Mouse (Mus musculus): ENCODE results near the gene Tkfc.

The Tkfc gene

DNA sequence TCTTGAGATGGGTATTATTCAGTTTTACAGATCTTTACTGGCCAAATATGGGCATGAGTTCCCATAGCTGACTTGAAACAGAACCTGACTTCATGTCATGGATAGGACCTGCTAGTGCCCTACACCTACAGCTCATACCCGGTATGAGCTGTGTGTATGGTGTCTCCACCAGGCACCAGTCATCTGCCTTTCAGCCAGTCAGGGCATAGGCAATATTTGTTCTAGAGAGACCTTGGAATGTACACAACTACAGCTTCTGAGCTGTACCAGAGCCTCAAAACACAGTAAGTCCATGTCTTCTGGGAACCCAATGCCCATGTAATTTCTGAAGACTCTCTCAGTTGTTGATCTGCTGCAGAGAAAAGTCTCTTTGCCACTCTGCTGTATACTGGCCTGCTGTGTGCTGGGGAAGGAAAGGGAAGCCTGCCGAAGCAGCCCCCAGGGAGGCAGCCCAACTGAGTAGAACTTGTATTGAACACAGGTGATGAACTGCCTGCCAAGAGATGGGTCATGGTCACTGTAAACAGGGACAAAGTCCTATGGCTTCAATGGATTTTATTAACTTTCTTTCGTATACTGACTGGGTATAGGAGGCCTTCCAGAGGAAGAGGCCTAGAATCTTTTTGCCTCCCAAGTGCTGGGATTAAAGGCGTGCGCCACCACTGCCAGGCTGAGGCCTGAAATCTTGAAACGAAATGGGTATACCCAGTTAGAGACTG, 13.6 kb downstream of the Tkfc start:
- peaks cover 9% of the 10 kb centered on the region for H3K4me1 ChIP-seq (replicated peaks; ENCODE audit: low read depth, low read length)
- H3K27me3 ChIP-seq (ENCODE audit: insufficient read depth, low read length) = no peaks in the 10 kb centered on the region
- TF ChIP-seq CTCF (conservative IDR thresholded peaks at IDR 0.05; ENCODE audit: low read length) = no peak

DNA sequence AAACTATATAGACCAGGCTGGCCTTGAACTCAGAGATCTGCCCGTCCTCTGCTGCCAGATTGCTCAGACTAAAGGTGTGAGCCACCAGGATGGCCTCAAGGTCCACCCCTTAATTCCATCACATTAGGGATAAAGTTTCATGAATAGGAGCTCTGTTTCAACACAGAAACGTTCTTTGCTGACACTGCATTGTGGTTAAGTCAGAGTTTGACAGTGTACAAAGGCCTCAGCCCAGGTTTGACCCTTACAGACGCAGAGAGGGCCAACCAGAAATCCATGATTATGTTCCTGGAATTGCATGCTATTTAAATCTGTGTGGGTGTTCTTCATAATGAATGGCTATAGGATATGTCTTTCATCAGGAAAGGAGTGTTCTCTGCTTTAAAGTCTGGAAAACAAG, 15.2 kb downstream of the Tkfc start:
- Histone ChIP-seq H3K9me3 (ENCODE audit: low read length) (no peaks in the 10 kb centered on the region), H3K4me1 (replicated peaks; ENCODE audit: low read depth, low read length) (peaks cover 9% of the 10 kb centered on the region), H3K27me3 (ENCODE audit: insufficient read depth, low read length) (no peaks in the 10 kb centered on the region), H3K36me3 (ENCODE audit: insufficient read depth, low read length) (peaks cover 66% of the 10 kb centered on the region), H3K4me3 (replicated peaks; ENCODE audit: low read length) (no peak overlapping the region)
- TF ChIP-seq CTCF (conservative IDR thresholded peaks at IDR 0.05; ENCODE audit: low read length) (no peak), NANOG (IDR thresholded peaks at IDR 0.05; ENCODE audit: borderline replicate concordance, low read length) (no peak), POU5F1 (IDR thresholded peaks at IDR 0.05; ENCODE audit: borderline replicate concordance, low read length) (no peak)

More for the DNA sequence above, 13.6 kb downstream of the Tkfc start:
- H3K36me3 ChIP-seq (ENCODE audit: insufficient read depth, low read length) = peaks cover 81% of the 10 kb centered on the region
- no peaks in the 10 kb centered on the region for H3K9me3 ChIP-seq (ENCODE audit: low read length)
- H3K4me3 ChIP-seq (replicated peaks; ENCODE audit: low read length) = no peak overlapping the region

DNA sequence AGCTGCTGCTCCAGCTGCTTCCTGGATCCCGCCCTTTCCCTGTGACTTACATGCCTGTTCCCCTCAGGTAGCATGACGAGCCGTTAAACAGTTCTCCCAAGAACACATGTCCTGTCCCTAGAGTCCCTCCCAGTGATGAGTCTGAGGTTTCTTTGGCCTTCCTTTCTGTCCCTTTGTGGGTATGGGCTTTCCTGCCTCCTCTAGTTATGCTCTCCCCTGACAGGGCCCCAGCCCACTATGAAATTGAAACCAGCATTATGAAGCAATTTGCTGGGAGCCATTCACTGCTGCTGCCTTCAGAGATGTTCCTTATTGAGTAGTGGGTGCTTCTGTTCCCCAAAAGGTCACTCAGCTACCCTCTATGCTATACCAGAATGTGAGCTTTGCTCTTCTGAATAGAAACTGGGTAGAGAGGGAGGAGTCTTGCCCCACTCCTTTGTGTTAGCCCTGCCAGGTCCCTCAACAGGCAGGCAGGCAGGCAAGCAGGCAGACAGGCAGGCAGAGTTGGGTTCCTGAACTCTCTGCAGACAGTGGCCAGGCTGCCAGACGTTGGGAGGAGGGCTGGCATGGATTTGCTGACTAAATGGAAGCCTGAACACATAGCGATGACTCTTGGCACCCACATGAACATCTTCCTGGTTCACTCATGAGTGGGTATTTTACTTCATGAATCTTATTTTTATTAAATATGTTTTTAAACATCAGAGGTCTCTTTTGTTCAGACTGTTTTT, 16.2 kb downstream of the Tkfc start:
- TF ChIP-seq CTCF (conservative IDR thresholded peaks at IDR 0.05; ENCODE audit: low read length) = no peak
- TF ChIP-seq POU5F1 (IDR thresholded peaks at IDR 0.05; ENCODE audit: borderline replicate concordance, low read length) = no peak
- no peak for TF ChIP-seq NANOG (IDR thresholded peaks at IDR 0.05; ENCODE audit: borderline replicate concordance, low read length)
- no peak overlapping the region for H3K4me3 ChIP-seq (replicated peaks; ENCODE audit: low read length)
- H3K9me3 ChIP-seq (ENCODE audit: low read length) = no peaks in the 10 kb centered on the region
- H3K27me3 ChIP-seq (ENCODE audit: insufficient read depth, low read length) = no peaks in the 10 kb centered on the region
- H3K36me3 ChIP-seq (ENCODE audit: insufficient read depth, low read length) = peaks cover 56% of the 10 kb centered on the region
- peaks cover 9% of the 10 kb centered on the region for H3K4me1 ChIP-seq (replicated peaks; ENCODE audit: low read depth, low read length)

DNA sequence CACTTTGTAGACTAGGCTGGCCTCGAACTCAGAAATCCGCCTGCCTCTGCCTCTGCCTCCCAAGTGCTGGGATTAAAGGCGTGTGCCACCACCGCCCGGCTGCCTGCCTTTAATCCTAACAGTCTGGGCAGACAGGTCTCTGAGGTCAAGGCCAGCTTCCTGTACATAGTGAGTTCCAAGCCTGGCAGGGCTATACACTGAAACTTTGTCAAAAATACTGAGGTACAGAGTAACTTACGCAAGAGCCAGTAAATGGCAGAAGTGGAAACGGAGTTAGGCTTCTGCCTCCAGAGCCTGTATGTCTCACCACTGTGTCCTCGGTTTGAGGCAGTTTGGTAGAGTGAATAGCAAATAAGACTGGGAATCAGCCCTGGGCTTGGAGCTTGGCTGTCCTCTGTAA, 18.2 kb downstream of the Tkfc start:
- TF ChIP-seq NANOG (IDR thresholded peaks at IDR 0.05; ENCODE audit: borderline replicate concordance, low read length) (no peak), POU5F1 (IDR thresholded peaks at IDR 0.05; ENCODE audit: borderline replicate concordance, low read length) (no peak), CTCF (conservative IDR thresholded peaks at IDR 0.05; ENCODE audit: low read length) (no peak)
- peaks cover 9% of the 10 kb centered on the region for H3K4me1 ChIP-seq (replicated peaks; ENCODE audit: low read depth, low read length)
- peaks cover 39% of the 10 kb centered on the region for H3K36me3 ChIP-seq (ENCODE audit: insufficient read depth, low read length)
- no peaks in the 10 kb centered on the region for H3K9me3 ChIP-seq (ENCODE audit: low read length)
- H3K4me3 ChIP-seq (replicated peaks; ENCODE audit: low read length) = no peak overlapping the region
- no peaks in the 10 kb centered on the region for H3K27me3 ChIP-seq (ENCODE audit: insufficient read depth, low read length)

DNA sequence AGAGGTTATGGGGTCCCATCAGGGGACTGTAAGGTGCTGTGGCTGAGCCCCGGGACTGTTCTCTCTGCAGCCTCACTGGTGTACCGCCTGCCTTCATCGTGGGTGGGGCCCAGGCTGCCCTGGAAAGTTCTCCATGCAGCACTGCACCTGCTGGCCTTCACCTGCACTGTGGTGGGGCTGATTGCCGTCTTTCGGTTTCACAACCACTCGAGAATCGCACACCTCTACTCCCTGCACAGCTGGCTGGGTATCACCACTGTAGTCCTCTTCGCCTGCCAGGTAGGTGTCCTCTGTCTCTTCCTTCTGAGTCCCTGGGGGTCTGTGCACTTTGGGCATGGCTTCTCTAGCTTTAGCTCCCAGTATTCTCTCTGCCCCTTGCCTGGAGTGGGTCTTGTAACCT, 20.3 kb downstream of the Tkfc start:
- peaks cover 13% of the 10 kb centered on the region for H3K4me1 ChIP-seq (replicated peaks; ENCODE audit: low read depth, low read length)
- TF ChIP-seq CTCF (conservative IDR thresholded peaks at IDR 0.05; ENCODE audit: low read length) (no peak), POU5F1 (IDR thresholded peaks at IDR 0.05; ENCODE audit: borderline replicate concordance, low read length) (no peak), NANOG (IDR thresholded peaks at IDR 0.05; ENCODE audit: borderline replicate concordance, low read length) (no peak)

DNA sequence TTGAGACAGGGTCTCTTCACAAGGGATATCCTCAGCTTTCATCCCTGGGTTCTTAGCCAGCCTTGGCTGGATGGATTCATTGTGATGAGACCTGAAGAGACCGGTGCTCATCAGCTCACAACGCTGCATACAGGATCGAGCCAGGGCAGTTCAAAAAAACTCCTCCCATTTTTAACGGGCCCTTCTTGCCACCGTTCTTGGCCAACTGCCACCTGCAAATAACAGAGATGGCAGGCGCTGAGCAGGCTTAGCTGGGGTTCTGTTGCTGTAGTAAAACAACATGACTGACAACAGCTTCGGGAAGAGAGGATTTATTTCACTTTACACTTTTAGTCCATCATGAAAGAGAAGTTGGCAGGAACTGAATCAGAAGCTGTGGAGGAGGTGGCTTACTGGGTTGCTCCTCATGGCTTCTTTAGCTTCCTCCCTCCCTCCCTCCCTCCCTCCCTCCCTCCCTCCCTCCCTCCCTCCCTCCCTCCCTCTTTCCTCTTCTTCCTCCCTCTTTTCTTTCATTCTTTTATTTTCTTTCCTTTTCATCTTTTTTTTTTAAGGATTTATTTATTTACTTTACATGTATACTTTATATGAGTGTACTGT, 21.8 kb downstream of the Tkfc start:
- TF ChIP-seq NANOG (IDR thresholded peaks at IDR 0.05; ENCODE audit: borderline replicate concordance, low read length) (no peak), POU5F1 (IDR thresholded peaks at IDR 0.05; ENCODE audit: borderline replicate concordance, low read length) (no peak), CTCF (conservative IDR thresholded peaks at IDR 0.05; ENCODE audit: low read length) (no peak)
- no peaks in the 10 kb centered on the region for H3K27me3 ChIP-seq (ENCODE audit: insufficient read depth, low read length)

More for the DNA sequence above, 20.3 kb downstream of the Tkfc start:
- peaks cover 26% of the 10 kb centered on the region for H3K36me3 ChIP-seq (ENCODE audit: insufficient read depth, low read length)
- no peaks in the 10 kb centered on the region for H3K27me3 ChIP-seq (ENCODE audit: insufficient read depth, low read length)
- H3K4me3 ChIP-seq (replicated peaks; ENCODE audit: low read length) = no peak overlapping the region
- no peaks in the 10 kb centered on the region for H3K9me3 ChIP-seq (ENCODE audit: low read length)

DNA sequence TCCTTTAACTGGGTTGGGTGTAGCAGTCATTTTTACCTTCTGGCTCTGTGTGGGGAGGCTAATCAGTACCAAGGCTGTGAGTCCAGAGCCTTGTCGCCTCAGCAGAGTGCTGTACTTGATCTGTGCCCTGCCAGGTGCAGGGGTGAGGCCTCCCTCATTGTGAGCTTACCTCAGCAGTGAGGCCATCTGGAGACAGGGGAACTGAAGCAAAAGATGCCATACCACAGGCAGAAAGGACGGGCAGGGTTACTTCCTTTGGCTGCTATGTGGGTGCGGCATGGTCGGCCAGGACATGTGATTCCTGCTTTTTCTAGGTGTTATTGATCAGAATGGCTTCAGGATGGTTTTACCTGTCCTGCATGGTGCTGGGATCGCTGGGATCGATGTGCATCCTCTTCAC, 23.5 kb downstream of the Tkfc start:
- Histone ChIP-seq H3K36me3 (ENCODE audit: insufficient read depth, low read length) (peaks cover 6% of the 10 kb centered on the region), H3K27me3 (ENCODE audit: insufficient read depth, low read length) (no peaks in the 10 kb centered on the region), H3K4me3 (replicated peaks; ENCODE audit: low read length) (no peak overlapping the region), H3K9me3 (ENCODE audit: low read length) (no peaks in the 10 kb centered on the region), H3K4me1 (replicated peaks; ENCODE audit: low read depth, low read length) (peaks cover 17% of the 10 kb centered on the region)
- no peak for TF ChIP-seq NANOG (IDR thresholded peaks at IDR 0.05; ENCODE audit: borderline replicate concordance, low read length)
- no peak for TF ChIP-seq CTCF (conservative IDR thresholded peaks at IDR 0.05; ENCODE audit: low read length)
- no peak for TF ChIP-seq POU5F1 (IDR thresholded peaks at IDR 0.05; ENCODE audit: borderline replicate concordance, low read length)

More for the DNA sequence above, 21.8 kb downstream of the Tkfc start:
- no peaks in the 10 kb centered on the region for H3K9me3 ChIP-seq (ENCODE audit: low read length)
- no peak overlapping the region for H3K4me3 ChIP-seq (replicated peaks; ENCODE audit: low read length)
- peaks cover 15% of the 10 kb centered on the region for H3K36me3 ChIP-seq (ENCODE audit: insufficient read depth, low read length)
- peaks cover 7% of the 10 kb centered on the region for H3K4me1 ChIP-seq (replicated peaks; ENCODE audit: low read depth, low read length)

DNA sequence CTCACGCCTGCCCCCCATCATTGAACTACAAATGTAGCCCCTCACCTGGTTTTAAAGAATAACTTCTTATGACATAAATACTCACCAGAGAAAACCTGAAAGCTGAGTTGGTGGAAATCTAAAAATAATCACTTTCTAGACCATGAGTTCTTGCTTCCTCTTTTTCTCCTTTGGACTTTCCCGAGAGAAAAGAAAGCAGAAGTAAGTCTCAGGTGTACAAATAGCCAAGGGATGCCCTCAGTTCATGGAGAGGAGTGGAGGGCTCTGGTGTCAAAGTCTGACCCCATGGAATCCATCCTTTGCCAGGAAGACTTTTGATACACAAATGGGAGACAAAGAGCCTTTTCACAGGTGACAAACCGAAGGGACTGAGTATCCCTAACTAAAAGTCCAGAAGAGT, 24.7 kb downstream of the Tkfc start:
- Histone ChIP-seq H3K27me3 (ENCODE audit: insufficient read depth, low read length) (no peaks in the 10 kb centered on the region), H3K9me3 (ENCODE audit: low read length) (no peaks in the 10 kb centered on the region), H3K4me1 (replicated peaks; ENCODE audit: low read depth, low read length) (peaks cover 23% of the 10 kb centered on the region), H3K4me3 (replicated peaks; ENCODE audit: low read length) (no peak overlapping the region), H3K36me3 (ENCODE audit: insufficient read depth, low read length) (peaks cover 6% of the 10 kb centered on the region)
- TF ChIP-seq POU5F1 (IDR thresholded peaks at IDR 0.05; ENCODE audit: borderline replicate concordance, low read length) (no peak), CTCF (conservative IDR thresholded peaks at IDR 0.05; ENCODE audit: low read length) (no peak), NANOG (IDR thresholded peaks at IDR 0.05; ENCODE audit: borderline replicate concordance, low read length) (no peak)
